Mouse (Mus musculus) frontal cortex, postnatal 10 days (tissue): ENCODE measurements around the gene Ttc23.

Source experiments
- DNase-seq, 2 experiments: peaks; one replicate each; pipeline ENCODE4 v3.0.0; 2022; ENCODE audit warnings: low spot score in 2 of 2, mixed read lengths in 1 of 2

Ttc23 gene

DNA sequence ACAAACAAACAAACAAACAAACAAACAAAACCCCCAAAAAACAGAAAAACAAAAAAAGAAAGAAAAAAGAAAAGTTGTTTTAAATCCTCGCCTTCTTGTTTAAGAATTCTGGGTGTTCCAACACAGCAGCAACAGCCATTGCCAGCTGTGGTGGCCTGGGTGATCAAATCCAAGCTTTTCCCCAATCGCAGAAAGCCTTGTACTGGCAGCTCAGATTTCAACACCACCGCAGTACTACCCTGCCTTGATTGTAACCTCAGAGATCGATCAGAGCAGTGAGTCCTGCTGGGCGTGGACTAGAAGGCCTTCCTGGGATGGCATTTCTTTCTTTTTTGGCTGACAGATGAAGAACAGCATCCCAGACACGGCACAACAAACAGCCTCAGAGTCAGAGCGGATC, 48.7 kb downstream of the Ttc23 start:
- no peak for DNase-seq

DNA sequence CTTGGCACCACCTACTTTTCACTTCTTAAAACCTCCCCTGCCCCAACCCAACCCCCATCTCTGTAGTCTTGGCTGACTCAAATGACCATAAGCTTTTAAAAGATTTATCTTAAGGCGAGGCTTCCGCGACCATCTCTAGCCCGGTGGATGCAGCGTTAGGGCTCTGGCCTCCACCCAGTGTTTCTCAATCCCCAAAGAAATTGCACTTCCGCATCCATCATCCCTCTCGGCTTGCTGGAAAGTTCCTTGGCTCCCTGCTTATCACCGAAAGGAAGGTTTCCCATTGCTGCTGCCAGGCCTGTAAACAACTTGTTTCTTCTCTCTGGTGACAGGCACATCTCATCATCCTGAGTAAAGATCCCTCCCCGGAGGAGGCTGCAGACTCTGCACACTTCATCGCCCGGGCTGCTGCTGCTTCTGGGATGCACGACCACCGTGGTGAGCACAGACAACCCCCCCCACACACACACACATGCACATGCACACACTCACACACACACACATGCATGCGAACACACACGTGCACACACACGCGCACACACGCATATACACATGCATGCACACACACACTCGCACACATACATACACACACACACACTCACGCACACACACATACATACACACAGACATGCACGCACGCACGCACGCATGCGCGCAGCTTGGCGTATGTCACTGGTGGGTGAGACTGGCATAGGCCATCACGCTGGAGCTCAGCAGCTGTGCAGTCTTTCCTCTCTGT, 50.9 kb downstream of the Ttc23 start:
- DNase-seq = no peak

DNA sequence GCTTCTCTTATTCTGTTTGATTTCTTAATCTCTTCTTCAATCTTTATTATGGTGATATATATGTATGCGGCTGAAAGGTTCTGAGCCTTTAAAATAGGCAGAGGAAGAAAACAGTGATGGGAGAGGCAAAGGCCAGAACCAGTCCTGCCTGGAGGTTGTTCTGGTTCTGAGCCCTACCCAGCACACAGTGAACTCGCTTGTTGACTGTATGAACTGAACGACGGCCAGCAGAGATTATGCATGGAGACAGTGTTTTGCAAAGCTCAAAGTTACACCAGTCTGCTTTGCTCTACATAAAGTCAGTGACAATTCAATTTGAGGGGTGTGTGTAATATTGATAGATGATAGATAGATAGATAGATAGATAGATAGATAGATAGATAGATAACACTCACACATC, 52.1 kb downstream of the Ttc23 start:
- no peak for DNase-seq

DNA sequence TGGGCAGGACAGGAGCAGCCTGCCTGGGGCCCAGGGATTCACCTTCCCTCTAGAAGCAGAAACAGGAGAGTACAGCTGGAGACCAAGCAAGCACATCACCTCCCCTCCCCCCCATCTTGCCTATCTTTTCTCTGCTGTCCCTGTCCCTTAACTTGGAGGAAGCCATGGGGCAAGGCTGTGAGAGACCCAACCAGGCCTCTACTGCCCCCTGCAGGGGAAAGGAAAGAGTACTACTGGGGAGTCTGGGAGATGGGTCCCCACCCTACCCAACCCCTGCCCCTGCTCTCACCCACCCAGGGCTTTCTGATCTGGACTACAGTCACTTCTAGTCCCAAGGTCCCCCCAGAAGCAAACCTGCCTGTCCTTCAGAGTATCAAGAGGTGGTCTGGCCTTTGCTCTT, 53.6 kb downstream of the Ttc23 start:
- DNase-seq = no peak

DNA sequence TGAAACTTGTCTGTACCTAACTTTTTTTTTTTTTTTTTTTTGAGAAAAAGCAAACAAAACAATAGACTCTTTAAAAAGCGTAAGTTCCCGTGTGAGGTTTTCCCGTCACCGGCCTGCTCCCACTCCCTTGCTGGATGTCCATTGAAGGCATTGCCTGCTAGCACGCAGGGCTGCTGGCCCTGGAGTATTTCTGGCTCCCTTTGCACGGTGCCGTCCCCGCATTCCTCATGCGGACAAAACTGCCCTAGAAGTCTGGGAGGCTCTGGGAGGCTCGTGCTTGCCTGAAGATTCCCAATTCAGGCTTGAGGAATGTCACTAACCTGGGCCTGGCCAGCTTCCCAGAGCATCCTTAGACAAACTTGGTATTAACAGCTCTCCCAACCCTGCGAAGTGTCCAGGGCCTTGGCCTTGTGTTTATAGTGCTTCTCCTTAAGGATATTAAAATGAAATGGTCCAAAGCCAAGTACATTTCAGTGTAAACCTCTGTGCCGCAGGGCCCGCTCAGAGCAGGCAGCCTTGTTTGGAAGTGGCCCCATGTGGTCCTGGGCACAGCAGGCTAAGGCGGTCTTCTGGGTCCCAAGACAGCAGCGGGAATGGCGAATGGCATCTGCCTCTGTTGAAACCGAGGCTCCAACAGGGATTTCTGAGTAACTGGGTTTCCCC, 54.2 kb downstream of the Ttc23 start:
- DNase-seq = no peak

DNA sequence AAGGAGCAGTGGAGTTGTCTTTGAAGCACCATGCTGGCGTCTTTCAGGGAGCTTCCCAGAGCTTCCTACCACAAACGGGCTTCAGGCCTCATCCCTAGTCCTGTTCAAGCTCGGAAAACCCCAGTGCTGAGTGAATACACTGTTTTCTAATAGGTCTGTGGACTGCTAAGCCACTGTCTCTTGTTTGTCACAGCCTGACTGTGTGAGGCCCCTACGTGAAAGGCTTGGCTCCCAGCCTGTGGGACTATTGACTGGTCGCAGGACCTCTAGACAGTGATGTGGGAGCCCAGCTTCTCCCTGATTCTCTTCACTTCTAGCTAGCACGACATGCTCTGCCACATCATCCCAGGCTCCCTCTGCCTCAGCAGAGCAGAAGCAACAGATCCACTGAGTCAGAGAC, 61.0 kb downstream of the Ttc23 start:
- no peak for DNase-seq

DNA sequence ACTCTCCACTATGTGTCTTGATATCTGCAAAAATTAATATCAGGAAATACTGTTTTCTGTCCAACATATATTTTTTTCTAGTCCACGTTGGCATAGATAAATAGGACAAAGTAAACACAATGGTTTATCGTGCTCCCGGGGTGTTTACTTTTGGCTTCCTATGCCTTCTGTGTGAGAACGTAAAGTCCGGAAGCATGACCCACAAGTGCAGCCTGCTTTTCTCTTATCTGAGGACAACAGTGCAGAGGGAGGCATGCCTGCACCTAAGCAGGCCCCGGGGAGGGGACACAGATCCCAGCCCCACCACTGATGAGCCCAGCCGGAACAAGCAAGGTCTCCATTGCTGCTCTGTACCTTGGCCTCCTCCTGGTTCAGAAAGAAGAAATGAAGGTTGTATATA, 63.0 kb downstream of the Ttc23 start:
- DNase-seq = no peak

DNA sequence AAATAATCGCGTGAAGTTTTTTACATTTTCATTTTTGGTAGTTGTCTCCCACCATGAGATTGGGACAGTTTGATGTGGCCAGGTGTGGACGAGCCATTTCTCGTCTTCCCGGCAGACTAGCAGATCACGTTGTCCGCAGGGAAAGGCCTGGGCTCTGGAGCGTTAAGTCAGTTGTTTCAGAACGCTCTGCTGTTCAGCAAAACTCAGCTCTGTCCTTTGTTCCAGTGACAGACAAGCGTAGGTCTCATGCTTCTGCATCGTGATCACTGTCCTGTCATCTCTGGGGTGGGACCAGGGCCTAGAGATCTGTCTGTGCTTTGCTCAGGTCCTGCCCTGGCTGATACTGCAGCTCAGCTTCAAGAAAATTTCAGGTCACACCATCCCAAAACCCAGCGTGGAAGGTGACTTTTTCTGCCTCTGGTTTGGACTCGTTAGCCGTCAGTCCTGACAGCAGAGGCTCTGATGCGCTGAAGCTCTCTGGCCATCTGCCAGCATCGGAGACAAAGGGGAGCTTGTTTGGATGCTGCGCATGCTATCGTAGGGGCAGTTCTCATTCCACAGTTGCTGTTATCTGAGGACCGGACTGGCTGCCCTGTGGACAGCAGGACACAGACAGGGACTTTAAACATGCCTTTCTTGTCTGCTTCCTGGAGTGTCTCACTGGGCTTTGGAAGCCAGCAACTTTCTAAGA, 66.8 kb downstream of the Ttc23 start:
- peak in 1 of 2 experiments; percentile 36 for DNase-seq

DNA sequence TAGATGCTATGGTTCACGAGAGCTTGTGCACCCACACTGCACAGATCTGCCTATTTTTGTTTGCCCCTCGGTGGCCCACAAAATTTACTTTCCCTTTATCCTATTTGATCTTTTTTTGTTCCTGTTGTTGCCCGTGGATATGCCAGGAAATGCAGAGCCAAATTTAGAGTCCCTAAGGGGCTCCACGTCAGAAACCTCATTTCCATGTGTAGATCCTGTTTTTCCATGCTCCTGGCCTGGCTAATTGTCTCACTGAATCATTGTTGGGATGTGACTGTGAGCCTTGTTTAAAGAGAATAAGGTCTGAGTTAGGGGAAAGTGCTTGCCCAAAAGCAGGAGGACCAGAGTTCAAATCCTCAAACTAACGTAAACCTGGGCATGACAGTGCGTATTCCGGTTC, 68.0 kb downstream of the Ttc23 start:
- no peak for DNase-seq

DNA sequence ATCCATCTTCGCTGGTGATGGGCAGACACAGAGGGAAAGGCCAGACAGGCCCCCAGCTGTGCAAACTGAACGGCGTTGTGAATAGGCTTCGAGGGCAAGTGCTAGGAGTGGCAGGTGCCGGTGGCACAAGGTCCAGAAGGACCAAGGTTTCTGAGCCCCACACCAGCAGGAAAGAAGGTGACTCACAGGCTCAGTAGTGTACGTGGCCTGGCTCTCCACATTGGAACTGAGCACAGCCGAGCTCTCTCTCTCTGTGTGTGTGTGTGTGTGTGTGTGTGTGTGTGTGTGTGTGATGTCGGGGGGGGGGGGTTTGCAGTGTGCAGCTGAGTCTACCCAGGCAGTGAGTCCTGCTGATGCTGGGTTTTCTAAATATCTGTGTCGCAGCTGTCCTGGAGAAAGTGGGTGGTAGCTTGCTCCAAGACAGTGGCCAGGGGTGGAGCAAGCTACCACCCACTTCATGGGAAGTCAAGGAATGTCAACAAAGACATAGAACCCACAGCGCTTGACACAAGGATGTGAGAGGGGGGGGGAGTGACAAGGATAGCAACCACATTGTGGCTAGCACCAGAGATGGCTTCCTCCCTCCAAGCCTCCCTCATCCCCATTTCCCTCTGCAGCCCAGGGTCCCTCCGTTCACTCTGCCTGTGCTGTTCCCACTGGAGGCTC, 69.1 kb downstream of the Ttc23 start:
- no peak for DNase-seq

DNA sequence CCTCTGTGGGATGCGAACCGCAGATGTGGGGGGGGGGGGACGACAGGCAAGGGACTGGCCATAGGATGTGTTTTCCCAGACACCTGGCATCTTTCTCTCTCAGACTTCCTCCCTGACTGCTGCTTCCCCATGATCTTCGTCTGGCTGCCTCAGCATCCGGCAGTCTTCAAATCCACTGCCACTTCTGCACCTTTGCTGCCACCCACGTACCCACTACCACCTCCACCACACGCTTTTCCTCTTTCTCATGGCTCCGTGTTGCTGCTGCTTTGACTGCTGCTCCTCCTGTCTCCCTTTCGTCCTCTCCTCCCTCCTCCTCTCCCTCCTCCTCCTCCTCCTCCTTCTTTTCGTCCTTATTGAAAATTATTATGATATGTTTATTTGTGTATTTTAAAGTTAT, 69.7 kb downstream of the Ttc23 start:
- DNase-seq = no peak

DNA sequence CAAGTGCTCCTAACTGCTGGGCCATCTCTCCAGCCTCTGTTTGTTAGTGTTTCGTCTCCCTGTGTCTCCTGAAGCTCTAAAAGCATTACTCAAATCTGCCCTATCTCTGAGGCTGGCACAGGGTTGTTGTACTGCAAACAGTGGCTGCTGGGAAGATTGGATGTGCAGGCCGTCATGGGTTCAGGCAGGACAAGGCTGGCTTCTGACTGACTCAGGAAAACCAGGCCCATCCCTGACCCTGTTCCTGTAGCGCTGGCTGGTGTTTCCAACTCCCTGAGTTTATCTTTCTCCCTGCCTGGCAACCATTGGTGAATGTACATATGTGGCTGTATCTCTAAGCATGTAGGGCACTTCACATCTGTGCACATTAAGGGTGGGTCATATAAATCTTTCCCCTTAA, 70.3 kb downstream of the Ttc23 start:
- no peak for DNase-seq

DNA sequence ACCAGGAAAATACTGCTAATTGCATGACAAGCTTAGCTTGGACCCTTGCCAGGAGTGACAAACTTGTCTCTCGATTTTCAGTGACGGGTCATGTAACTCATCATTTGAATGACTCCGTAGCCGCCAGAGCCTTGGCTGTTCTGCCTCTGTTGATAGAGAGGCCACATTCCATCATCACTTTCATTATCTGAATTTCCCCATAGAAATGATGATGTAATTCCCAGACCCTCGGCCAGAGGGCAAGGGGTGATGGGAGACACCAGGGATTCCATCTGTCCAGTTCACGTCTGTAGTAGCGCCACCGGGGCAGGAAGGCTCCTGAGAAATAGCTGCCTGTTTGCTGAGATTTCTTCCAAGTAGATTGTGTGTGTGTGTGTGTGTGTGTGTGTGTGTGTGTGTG, 71.6 kb downstream of the Ttc23 start:
- DNase-seq = no peak

DNA sequence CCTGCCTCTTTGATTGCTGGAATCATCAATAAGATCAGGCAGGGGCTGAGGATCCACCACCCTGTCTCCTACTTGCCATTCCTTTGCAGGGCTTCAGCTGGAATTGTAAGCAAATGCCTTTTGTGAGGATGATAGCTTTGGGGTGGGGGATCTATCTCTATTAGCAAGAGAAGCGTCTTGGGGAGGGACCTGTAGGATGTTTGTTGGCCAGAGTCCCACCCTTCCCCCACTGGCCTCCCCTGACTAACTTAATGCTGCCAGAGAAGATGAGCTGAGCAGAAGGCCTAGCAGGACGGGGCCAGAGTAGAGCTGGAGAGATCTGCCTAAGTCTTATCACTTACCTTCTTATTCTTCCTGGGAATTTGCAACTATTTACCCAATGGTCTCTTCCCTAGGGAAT, 75.0 kb downstream of the Ttc23 start:
- no peak for DNase-seq

DNA sequence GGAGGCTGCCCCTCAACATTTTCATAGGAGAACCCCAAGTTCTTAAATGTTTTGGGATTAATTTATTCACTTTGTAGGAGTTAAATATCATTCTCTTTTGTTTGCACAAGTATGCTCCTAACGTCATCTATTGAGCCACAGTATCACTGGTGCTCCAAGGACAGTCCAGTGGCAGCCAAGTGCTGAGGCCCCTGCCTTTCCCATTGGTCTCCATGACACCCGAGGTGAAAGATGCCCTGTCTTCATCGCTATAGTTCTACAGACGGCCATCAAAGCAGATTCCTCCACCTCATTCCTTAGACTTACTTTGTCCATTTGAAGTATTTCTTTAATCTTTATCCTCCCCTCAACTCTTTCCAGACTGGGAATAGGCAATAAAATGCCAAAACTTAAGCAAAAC, 77.3 kb downstream of the Ttc23 start:
- DNase-seq = no peak

DNA sequence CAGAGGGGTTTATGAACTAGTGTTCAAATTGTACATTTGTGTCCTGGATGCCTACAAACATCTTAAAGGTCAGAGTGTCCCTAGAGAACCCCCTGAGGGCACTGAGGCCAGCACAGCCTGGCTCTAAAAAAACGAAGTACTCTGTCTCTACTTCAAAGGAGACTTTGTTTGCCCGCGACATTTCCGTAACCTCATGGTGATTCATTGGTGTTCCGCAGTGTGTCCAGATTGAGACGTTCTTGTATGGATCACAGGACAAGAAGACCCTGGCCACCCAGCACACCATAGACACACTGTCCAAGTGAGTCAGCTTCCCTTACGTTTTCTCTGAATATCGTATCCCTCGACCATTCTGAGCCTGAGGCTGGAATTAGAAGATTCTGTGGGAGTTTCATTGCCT, 77.8 kb downstream of the Ttc23 start:
- DNase-seq = no peak

DNA sequence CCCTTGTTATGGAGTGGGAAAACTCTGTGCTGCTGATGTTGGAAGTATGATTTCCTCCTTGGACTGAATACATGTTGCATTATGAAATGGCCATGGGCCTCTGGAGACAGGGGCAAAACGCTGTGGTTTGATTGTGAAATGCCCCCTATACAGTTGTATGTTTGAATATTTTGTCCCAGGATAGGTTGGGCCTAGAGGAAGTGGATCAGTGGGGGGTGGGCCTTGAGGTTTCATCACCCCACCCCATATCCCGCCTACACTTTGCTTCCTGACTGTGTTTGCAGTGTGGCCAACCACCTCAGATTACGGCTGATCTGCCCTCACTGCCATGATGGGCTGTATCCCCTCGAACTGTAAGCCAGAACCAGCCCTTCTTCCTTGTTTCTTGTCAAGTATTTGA, 81.0 kb downstream of the Ttc23 start:
- DNase-seq = no peak

DNA sequence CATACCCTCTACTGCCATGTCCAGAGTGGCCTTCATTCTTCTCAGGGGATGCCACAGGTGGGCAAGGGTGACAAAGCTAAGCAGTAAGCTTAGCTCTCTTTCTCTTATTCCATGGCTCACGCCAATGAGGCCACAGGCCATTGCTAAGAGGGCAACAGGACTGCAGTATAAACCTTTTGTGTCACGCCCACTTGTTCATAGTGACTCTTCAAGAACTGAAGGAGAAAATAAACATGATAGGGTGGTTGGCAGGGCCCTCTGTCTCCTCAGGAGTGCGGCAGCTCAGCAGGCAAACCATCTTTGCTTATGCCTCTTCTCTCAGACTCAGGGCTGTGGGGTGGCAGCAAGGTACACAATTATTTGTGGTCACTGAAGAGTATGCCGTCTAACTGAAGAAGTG, 81.6 kb downstream of the Ttc23 start:
- no peak for DNase-seq

DNA sequence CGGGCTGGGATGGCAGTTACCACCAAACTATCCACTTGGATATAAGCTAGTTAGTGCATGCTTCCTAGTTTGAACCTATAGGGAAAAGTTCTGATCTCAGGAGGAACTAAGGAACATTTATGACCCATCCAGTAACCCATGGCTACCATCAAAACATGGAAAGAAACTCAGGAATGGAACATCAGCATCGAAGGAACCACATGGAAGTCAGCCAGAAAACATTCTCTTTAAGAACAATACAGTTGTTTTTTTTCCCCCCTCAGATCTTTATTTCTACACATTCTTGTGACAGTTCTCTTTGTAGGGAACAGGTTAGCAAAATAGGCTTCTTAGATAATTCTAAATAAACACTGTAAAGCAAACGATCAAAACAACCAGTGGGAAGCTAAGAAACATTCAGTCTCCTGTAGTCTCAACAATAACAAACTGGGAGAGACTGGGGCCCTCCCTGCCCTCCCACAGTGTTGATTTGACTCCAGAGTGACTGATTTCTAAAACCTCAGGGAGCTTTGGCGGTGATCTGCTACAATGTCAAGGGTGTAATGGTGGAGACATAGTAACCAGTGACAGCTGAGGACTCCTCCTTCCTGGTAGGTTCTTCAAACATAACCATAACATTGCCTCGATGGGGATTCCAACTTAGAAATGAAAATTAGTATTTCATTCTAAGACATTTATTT, 83.4 kb downstream of the Ttc23 start:
- no peak for DNase-seq

DNA sequence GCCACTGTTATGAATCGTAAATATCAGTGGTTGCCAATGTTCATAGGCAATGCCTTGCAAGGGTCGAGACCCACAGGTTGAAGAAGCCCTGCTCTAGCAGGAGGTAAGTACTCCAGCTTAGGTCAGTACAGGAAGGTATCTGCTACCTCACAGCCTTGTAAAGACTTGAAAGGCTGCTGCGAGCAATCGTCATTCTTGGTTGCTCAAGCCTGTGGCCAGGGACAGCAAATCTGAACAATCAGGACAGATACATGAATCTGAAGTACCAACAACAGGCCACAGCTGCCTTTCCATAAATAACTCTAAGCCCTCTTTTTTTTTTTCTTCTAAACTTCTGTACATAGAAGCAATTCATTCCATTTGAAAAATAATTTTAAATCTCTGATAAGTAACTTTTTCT, 85.1 kb downstream of the Ttc23 start:
- DNase-seq = no peak

DNA sequence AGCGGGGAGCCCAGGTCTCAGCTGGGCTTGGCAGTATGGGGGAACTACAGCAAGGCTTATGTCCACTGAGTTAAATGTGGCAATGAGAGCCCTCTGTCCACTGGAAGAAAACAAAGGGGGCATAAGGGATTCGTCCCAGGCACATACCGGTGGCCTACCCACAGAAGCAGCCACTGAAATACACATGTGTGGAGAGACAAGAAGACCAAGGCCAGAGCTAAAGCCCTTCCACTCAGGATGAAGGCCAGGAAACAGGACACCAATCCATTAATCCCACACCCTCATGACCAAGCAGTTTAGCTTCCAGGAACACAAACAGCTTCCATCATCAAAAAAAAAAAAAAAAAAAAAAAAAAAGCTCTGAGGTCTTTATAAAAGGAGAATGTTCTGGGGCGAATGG, 93.2 kb downstream of the Ttc23 start:
- no peak for DNase-seq

DNA sequence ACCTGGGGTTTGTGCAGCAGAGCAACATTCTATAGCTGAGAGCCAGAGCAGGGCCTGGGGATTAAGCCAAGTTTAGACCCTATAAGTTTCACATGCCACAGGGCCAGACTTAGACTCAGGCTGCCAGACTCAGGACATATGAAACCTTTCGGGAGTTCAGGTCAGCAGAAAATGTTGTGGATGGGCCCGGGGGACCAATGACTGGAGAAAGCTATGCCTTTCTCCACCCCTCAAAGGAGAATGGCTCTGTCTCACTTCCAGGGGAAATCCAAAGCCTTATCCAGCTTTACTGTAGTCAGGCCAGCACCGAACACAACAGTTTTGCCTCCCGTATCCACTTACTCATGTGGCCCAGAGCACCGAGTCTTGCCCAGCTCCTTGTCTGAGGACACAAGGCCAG, 93.6 kb downstream of the Ttc23 start:
- no peak for DNase-seq
